Mouse (Mus musculus): ENCODE results near the gene Sik3. TPM values are rescaled to one million over a fixed set of nuclear protein-coding genes. Genes with fewer than 3 reads are reported as not detected.

The Sik3 gene
- polyA plus RNA-seq, 1 experiment from 2014 or later = 10.6 TPM

DNA sequence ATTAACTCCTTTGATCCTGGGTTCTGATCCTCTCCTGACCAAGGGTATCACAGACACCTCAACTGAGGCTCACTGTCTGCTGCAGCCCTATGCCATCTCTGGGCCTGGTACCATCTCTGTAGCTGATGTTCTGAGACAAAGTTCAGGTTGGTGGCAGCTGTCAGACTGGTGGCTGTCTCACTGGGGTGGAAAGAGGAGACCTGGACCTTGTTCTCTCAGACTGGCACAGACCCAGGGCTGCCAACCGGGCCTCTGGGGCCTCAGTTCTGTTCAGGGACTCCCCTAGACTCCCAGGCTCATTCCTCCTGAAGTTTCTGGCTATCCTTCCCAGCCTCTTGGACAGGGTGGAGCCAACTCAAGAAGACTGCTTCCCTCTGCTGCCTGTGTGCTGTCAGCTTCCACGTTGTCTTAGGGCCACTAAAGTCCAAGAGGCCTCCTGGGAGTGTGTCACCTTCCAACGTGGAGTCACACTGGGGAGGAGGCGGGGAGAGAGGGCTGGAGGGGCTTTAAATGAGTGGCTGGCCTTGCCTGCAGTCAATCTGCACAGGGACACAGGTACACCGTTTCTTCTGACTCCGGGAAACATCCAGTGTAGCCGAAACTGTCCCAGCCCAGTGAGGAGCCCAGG, 228.0 kb downstream of the Sik3 start, which contains the start of gene Apoa4:
Gene Apoa4, plus strand, starts transcription at position 171 of the 628 bp plus-strand sequence.
- DNase-seq (ENCODE audit: low spot score) (no peak), ATAC-seq (ENCODE audit: insufficient number of reproducible peaks, low FRiP score, low TSS enrichment, low read depth) (no peak)
- no peak within 1 kb of the TSS for H3K4me3 ChIP-seq (ENCODE audit: low read depth, low read length)
- no peaks in the 10 kb centered on the region for H3K9me3 ChIP-seq (ENCODE audit: control insufficient read depth, low read length)
- 66% methylated on average over 7 of the region's 7 CpGs for WGBS
- H3K27ac ChIP-seq (replicated peaks; ENCODE audit: low read depth, low read length) = no peak within 1 kb of the TSS
- no peak within 1 kb of the TSS for H3K4me2 ChIP-seq (ENCODE audit: low read depth, severe bottlenecking)
- no peaks in the 10 kb centered on the region for H3K27me3 ChIP-seq (ENCODE audit: control insufficient read depth, insufficient read depth, low read length)
- no peaks in the 10 kb centered on the region for H3K4me1 ChIP-seq (ENCODE audit: control insufficient read depth, insufficient read depth, low read length)
- H3K9ac ChIP-seq (ENCODE audit: low read length) = no peak within 1 kb of the TSS
- no peaks in the 10 kb centered on the region for H3K36me3 ChIP-seq (ENCODE audit: control insufficient read depth, insufficient read depth, low read length)

GRCm38 (mm10) chr9:46241818-46242217, 229.2 kb downstream of the Sik3 start:
- ATAC-seq (ENCODE audit: insufficient number of reproducible peaks, low FRiP score, low TSS enrichment, low read depth) (no peak), DNase-seq (ENCODE audit: low spot score) (no peak)
- no peak overlapping the region for H3K27ac ChIP-seq (replicated peaks; ENCODE audit: low read depth, low read length)
- H3K4me3 ChIP-seq (ENCODE audit: low read depth, low read length) = no peak overlapping the region
- no peaks in the 10 kb centered on the region for H3K9me3 ChIP-seq (ENCODE audit: control insufficient read depth, low read length)
- no peaks in the 10 kb centered on the region for H3K4me1 ChIP-seq (ENCODE audit: control insufficient read depth, insufficient read depth, low read length)
- WGBS = 71% methylated on average over 2 of the region's 2 CpGs
- H3K9ac ChIP-seq (ENCODE audit: low read length) = no peak overlapping the region
- no peak overlapping the region for H3K4me2 ChIP-seq (ENCODE audit: low read depth, severe bottlenecking)
- H3K36me3 ChIP-seq (ENCODE audit: control insufficient read depth, insufficient read depth, low read length) = no peaks in the 10 kb centered on the region
- H3K27me3 ChIP-seq (ENCODE audit: control insufficient read depth, insufficient read depth, low read length) = no peaks in the 10 kb centered on the region

- no peak for DNase-seq (ENCODE audit: low spot score)
- Histone ChIP-seq H3K4me1 (ENCODE audit: control insufficient read depth, insufficient read depth, low read length) (no peaks in the 10 kb centered on the region), H3K27me3 (ENCODE audit: control insufficient read depth, insufficient read depth, low read length) (no peaks in the 10 kb centered on the region), H3K36me3 (ENCODE audit: control insufficient read depth, insufficient read depth, low read length) (no peaks in the 10 kb centered on the region), H3K9me3 (ENCODE audit: control insufficient read depth, low read length) (no peaks in the 10 kb centered on the region), H3K4me3 (ENCODE audit: low read depth, low read length) (no peak overlapping the region), H3K9ac (ENCODE audit: low read length) (no peak overlapping the region), H3K4me2 (ENCODE audit: low read depth, severe bottlenecking) (no peak overlapping the region), H3K27ac (replicated peaks; ENCODE audit: low read depth, low read length) (no peak overlapping the region)
- 68% methylated on average over 4 of the region's 4 CpGs for WGBS
- ATAC-seq (ENCODE audit: insufficient number of reproducible peaks, low FRiP score, low TSS enrichment, low read depth) = no peak
Observed at GRCm38 (mm10) chr9:46243122-46243521, 230.5 kb downstream of the Sik3 start.

DNA sequence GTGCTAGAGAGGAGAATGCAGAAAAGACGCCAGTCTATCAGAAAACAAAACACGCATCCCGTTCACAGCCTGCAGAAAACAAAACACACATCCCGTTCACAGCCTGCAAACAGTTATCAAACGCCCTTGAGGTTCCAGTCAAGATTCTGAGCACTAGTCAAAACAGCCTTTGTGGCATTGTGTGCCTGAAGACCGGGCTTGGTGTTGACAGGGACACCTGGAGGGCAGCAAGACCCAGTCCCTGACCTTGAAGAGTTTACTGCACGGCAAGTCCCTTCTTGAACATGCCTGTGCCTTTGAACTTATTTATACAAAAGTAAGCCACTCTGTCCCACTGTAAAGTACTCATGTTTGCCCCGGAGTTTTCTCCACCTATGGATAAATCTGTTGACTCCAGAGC, 231.0 kb downstream of the Sik3 start:
- WGBS = 62% methylated on average over 8 of the region's 8 CpGs
- no peak for ATAC-seq (ENCODE audit: insufficient number of reproducible peaks, low FRiP score, low TSS enrichment, low read depth)
- Histone ChIP-seq H3K36me3 (ENCODE audit: control insufficient read depth, insufficient read depth, low read length) (no peaks in the 10 kb centered on the region), H3K4me3 (ENCODE audit: low read depth, low read length) (no peak overlapping the region), H3K9ac (ENCODE audit: low read length) (no peak overlapping the region), H3K4me1 (ENCODE audit: control insufficient read depth, insufficient read depth, low read length) (no peaks in the 10 kb centered on the region), H3K9me3 (ENCODE audit: control insufficient read depth, low read length) (no peaks in the 10 kb centered on the region), H3K4me2 (ENCODE audit: low read depth, severe bottlenecking) (no peak overlapping the region), H3K27ac (replicated peaks; ENCODE audit: low read depth, low read length) (no peak overlapping the region), H3K27me3 (ENCODE audit: control insufficient read depth, insufficient read depth, low read length) (no peaks in the 10 kb centered on the region)
- no peak for DNase-seq (ENCODE audit: low spot score)

- H3K4me2 ChIP-seq (ENCODE audit: low read depth, severe bottlenecking) = no peak overlapping the region
Observed at GRCm38 (mm10) chr9:46246752-46247324, 234.2 kb downstream of the Sik3 start.

GRCm38 (mm10) chr9:46256177-46256576, 243.6 kb downstream of the Sik3 start:
- Histone ChIP-seq H3K27ac (replicated peaks; ENCODE audit: low read depth, low read length) (no peak overlapping the region), H3K9ac (ENCODE audit: low read length) (no peak overlapping the region), H3K27me3 (ENCODE audit: control insufficient read depth, insufficient read depth, low read length) (no peaks in the 10 kb centered on the region), H3K4me2 (ENCODE audit: low read depth, severe bottlenecking) (no peak overlapping the region), H3K36me3 (ENCODE audit: control insufficient read depth, insufficient read depth, low read length) (no peaks in the 10 kb centered on the region), H3K4me3 (ENCODE audit: low read depth, low read length) (no peak overlapping the region), H3K9me3 (ENCODE audit: control insufficient read depth, low read length) (no peaks in the 10 kb centered on the region), H3K4me1 (ENCODE audit: control insufficient read depth, insufficient read depth, low read length) (no peaks in the 10 kb centered on the region)
- ATAC-seq (ENCODE audit: insufficient number of reproducible peaks, low FRiP score, low TSS enrichment, low read depth) = no peak
- WGBS = 85% methylated on average over 7 of the region's 7 CpGs
- no peak for DNase-seq (ENCODE audit: low spot score)

More at GRCm38 (mm10) chr9:46246752-46247324, 234.2 kb downstream of the Sik3 start:
- Histone ChIP-seq H3K27me3 (ENCODE audit: control insufficient read depth, insufficient read depth, low read length) (no peaks in the 10 kb centered on the region), H3K27ac (replicated peaks; ENCODE audit: low read depth, low read length) (no peak overlapping the region), H3K9me3 (ENCODE audit: control insufficient read depth, low read length) (no peaks in the 10 kb centered on the region), H3K9ac (ENCODE audit: low read length) (no peak overlapping the region), H3K36me3 (ENCODE audit: control insufficient read depth, insufficient read depth, low read length) (no peaks in the 10 kb centered on the region), H3K4me3 (ENCODE audit: low read depth, low read length) (no peak overlapping the region), H3K4me1 (ENCODE audit: control insufficient read depth, insufficient read depth, low read length) (no peaks in the 10 kb centered on the region)
- ATAC-seq (ENCODE audit: insufficient number of reproducible peaks, low FRiP score, low TSS enrichment, low read depth) (no peak), DNase-seq (ENCODE audit: low spot score) (peak; percentile 86)
- 22% methylated on average over 11 of the region's 11 CpGs for WGBS

- Histone ChIP-seq H3K27me3 (ENCODE audit: control insufficient read depth, insufficient read depth, low read length) (no peaks in the 10 kb centered on the region), H3K4me3 (ENCODE audit: low read depth, low read length) (no peak overlapping the region), H3K27ac (replicated peaks; ENCODE audit: low read depth, low read length) (no peak overlapping the region), H3K4me1 (ENCODE audit: control insufficient read depth, insufficient read depth, low read length) (no peaks in the 10 kb centered on the region), H3K4me2 (ENCODE audit: low read depth, severe bottlenecking) (no peak overlapping the region), H3K9ac (ENCODE audit: low read length) (no peak overlapping the region), H3K36me3 (ENCODE audit: control insufficient read depth, insufficient read depth, low read length) (no peaks in the 10 kb centered on the region), H3K9me3 (ENCODE audit: control insufficient read depth, low read length) (no peaks in the 10 kb centered on the region)
- DNase-seq (ENCODE audit: low spot score) = no peak
- ATAC-seq (ENCODE audit: insufficient number of reproducible peaks, low FRiP score, low TSS enrichment, low read depth) = no peak
- 87% methylated on average over 10 of the region's 10 CpGs for WGBS
Observed at GRCm38 (mm10) chr9:46256658-46257385, 244.2 kb downstream of the Sik3 start.

DNA sequence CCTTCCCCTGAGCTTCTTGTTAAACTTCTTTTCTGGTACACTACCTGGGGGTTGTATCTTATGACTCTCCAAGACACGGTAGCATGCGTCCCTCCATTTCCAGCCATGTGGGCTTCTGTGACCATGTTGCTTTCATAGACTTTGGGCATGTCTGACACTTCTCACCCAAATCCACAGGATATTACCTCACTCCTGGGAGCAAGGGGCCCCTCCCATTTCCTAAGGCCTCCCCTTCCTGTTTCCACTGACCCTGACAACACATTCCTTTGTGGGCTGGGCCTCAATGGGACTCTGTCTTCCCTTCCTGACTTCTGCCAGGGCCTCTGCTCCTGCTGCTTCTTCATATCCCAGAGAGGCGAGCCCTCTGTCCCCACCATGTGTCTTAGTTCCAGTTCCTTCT, 244.9 kb downstream of the Sik3 start:
- no peaks in the 10 kb centered on the region for H3K9me3 ChIP-seq (ENCODE audit: control insufficient read depth, low read length)
- no peaks in the 10 kb centered on the region for H3K27me3 ChIP-seq (ENCODE audit: control insufficient read depth, insufficient read depth, low read length)
- no peaks in the 10 kb centered on the region for H3K36me3 ChIP-seq (ENCODE audit: control insufficient read depth, insufficient read depth, low read length)
- no peak overlapping the region for H3K4me3 ChIP-seq (ENCODE audit: low read depth, low read length)
- WGBS = 92% methylated on average over 3 of the region's 3 CpGs
- no peak overlapping the region for H3K9ac ChIP-seq (ENCODE audit: low read length)
- no peaks in the 10 kb centered on the region for H3K4me1 ChIP-seq (ENCODE audit: control insufficient read depth, insufficient read depth, low read length)
- no peak for ATAC-seq (ENCODE audit: insufficient number of reproducible peaks, low FRiP score, low TSS enrichment, low read depth)
- no peak overlapping the region for H3K4me2 ChIP-seq (ENCODE audit: low read depth, severe bottlenecking)
- DNase-seq (ENCODE audit: low spot score) = no peak
- no peak overlapping the region for H3K27ac ChIP-seq (replicated peaks; ENCODE audit: low read depth, low read length)

Measured in limb, embryonic 11.5 days (tissue).